Comparison of ENCODE assay signal across 28 mouse cellular contexts in the genomic region with DNA sequence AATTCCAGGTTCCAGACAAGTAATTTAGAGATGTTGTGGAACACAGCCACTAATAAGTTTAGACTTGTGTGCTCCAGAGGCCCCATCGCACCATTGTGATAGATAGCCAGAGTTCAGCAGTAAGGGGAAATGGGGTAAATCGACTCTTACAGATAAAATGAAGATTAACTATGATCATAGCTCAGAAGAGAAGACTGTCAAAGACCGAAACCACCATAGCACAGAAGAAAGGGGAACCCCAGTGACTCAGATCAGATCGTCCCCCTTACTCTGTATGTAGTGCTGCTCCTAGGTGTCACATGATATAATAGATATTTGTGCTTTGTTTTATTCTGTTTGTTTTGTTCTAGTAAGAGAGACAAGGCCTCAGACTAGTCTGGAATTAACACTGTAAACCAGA. TPM values are rescaled to one million over a fixed set of nuclear protein-coding genes. Genes with fewer than 3 reads are reported as not detected.
A peak's percentile ranks its signal among the peaks of the same experiment; 100 is the strongest.
DNase-seq lines count a peak whose midpoint lies in the region; ATAC-seq and TF ChIP-seq lines count a peak whose summit lies in the region.
"Had no signal": no experiment of that assay in that cellular context is flagged by ENCODE, and none has a peak within 500 bp of the region (broad histone marks: within the 10 kb centered on the region; RNA-seq: fewer than 3 reads in every experiment).

No protein-coding gene starts in this region.

- peaks cover 6% of the 10 kb centered on the region; the same call in 1 of the 2 replicates for H3K4me1 ChIP-seq in lung, adult 2 months (ENCODE audit: control insufficient read depth, insufficient read depth, low read length)

- H3K4me3 ChIP-seq in lung, adult 2 months (replicated peaks; ENCODE audit: extremely low read depth, low read depth, low read length): no peak overlapping the region
- H3K4me3 ChIP-seq: embryonic facial prominence, embryonic 15.5 days; heart, embryonic 12.5 days; hindbrain, embryonic 10.5 days; left cerebral cortex, adult 2 months; limb, embryonic 15.5 days; neural tube, embryonic 13.5 days had no signal

- TF ChIP-seq POLR2A in lung, adult 2 months (IDR thresholded peaks at IDR 0.05; ENCODE audit: borderline replicate concordance, extremely low read depth, low read depth, low read length): no peak

- 82% methylated on average over 4 of the region's 4 CpGs for WGBS in lung, adult 2 months

- DNase-seq in 416B (ENCODE audit: low read depth): peak; percentile 61
- DNase-seq in lung, adult 2 months: no peak
- DNase-seq in right cerebral cortex, postnatal 14 days: no peak
- DNase-seq in urinary bladder, adult 18-20 months (ENCODE audit: low spot score in 2 of 2): no peak
- DNase-seq in neural tube, embryonic 10.5 days (ENCODE audit: extremely low spot score, low spot score): no peak
- DNase-seq: adrenal gland, adult 8-10 months; cerebellum, adult 9-10 months; gastrocnemius, postnatal 14 days; heart, adult 18-20 months; heart, postnatal 10 days; kidney, adult 11 months; left cerebral cortex, postnatal 4 days; midbrain, embryonic 14.5 days; right cerebral cortex, adult 18-20 months; thymus, postnatal 14 days had no signal

- TF ChIP-seq CTCF in lung, adult 2 months (IDR thresholded peaks at IDR 0.05; ENCODE audit: insufficient read depth, low read length): no peak

- ATAC-seq in CD4-positive, CD25-positive, alpha-beta regulatory T cell, adult 4 months: peak; percentile 95
- ATAC-seq in common myeloid progenitor, adult 5-6 weeks (replicated peaks; ENCODE audit: low read depth, poor library complexity, severe bottlenecking): peak; percentile 57
- ATAC-seq in megakaryocyte progenitor cell, adult 5-6 weeks (replicated peaks; ENCODE audit: poor library complexity): peak; percentile 50
- ATAC-seq: forebrain, embryonic 16.5 days; hindbrain, postnatal 0 days; lung, postnatal 0 days; Patski had no signal

RNA-seq across cellular contexts. Expression of gene Ino80d, which starts 5.2 kb away (rescaled TPM):
- 10 to 100 TPM; 23.8 to 36.8 TPM for polyA plus RNA-seq in CD4-positive, CD25-positive, alpha-beta regulatory T cell, adult 4 months (2017; shearing (Covaris generic))
- 27.0 and 30.2 TPM in 2 replicates for total RNA-seq in common myeloid progenitor, adult 5-6 weeks (2017)
- 59.3 and 66.1 TPM in 2 replicates for total RNA-seq in megakaryocyte progenitor cell, adult 5-6 weeks (2015)
- 19.9 and 23.9 TPM in 2 replicates for total RNA-seq in megakaryocyte progenitor cell, adult 5-6 weeks (2017)
- polyA plus RNA-seq in lung, adult 2 months (2012; rRNA removed): 14.7 and 16.7 TPM in 2 replicates

RNA-seq across cellular contexts. Expression of gene Eef1b2, which starts 57.0 kb away (rescaled TPM):
- 1,000 to 10,000 TPM in 1 of 2 experiments, 100 to 1,000 TPM in 1; 903 to 1,182 TPM for polyA plus RNA-seq in CD4-positive, CD25-positive, alpha-beta regulatory T cell, adult 4 months (2017; shearing (Covaris generic))
- total RNA-seq in common myeloid progenitor, adult 5-6 weeks (2017): 2,942 and 3,478 TPM in 2 replicates
- total RNA-seq in megakaryocyte progenitor cell, adult 5-6 weeks (2015): 1,640 and 1,755 TPM in 2 replicates
- 3,229 and 3,450 TPM in 2 replicates for total RNA-seq in megakaryocyte progenitor cell, adult 5-6 weeks (2017)
- polyA plus RNA-seq in lung, adult 2 months (2012; rRNA removed): 192 and 217 TPM in 2 replicates

RNA-seq across cellular contexts. Expression of gene Ndufs1, which starts 57.0 kb away (rescaled TPM):
- 100 to 1,000 TPM; 110 to 114 TPM for polyA plus RNA-seq in CD4-positive, CD25-positive, alpha-beta regulatory T cell, adult 4 months (2017; shearing (Covaris generic))
- total RNA-seq in common myeloid progenitor, adult 5-6 weeks (2017): 125 and 152 TPM in 2 replicates
- total RNA-seq in megakaryocyte progenitor cell, adult 5-6 weeks (2015): 135 and 150 TPM in 2 replicates
- 147 and 172 TPM in 2 replicates for total RNA-seq in megakaryocyte progenitor cell, adult 5-6 weeks (2017)
- polyA plus RNA-seq in lung, adult 2 months (2012; rRNA removed): 17.8 and 29.6 TPM in 2 replicates
